Mouse (Mus musculus) WW6 (cell line): ENCODE data around the gene A830018L16Rik.
A peak's percentile ranks its signal among the peaks of the same experiment; 100 is the strongest.
"Not testable (repeated sequence)": the region's sequence is repeated elsewhere in the genome, so short reads cannot be mapped to it uniquely, and the experiment has no call there.

ENCODE experiments used
- DNase-seq: peaks from one replicate; pipeline ENCODE4 v3.0.0-alpha.2; 2013; ENCODE audit warnings: low read depth, low spot score

Gene A830018L16Rik

DNA sequence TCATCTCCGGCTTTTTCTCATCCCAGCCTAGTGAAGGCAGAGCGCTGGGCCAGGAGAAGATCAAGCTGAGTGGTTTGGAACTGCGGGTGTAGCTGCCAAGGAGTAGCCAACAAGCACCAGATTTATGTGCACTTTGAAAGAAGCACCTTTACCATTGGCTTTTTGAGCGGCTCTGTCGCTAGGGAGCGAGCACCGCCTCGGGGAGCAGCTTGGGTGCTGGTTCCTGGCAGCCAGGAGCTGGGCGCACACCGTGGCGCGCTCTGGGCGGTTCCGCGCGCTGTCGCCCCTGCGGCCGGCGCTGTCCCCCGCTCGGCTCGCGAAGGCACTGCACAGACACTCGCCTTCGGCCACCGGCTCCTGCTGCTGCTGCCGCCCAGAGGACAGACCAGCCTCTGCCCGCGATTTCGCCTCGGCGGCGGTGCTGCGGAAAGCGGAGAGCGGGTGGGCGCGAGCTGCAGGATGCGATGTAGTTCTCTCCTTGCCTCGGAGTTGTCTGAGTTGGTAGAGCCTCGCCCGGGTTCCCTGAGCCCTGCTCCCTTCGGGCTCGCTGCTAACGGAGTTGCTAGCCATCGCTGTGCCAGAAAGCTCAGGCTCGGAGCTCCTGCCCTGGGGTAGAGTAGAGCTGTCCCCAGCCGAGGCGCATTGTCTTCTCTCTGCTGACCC is at the start of gene A830018L16Rik:
A830018L16Rik (plus strand) TSS at position 212 of the 663 bp plus-strand sequence.
- peak; percentile 69 for DNase-seq

DNA sequence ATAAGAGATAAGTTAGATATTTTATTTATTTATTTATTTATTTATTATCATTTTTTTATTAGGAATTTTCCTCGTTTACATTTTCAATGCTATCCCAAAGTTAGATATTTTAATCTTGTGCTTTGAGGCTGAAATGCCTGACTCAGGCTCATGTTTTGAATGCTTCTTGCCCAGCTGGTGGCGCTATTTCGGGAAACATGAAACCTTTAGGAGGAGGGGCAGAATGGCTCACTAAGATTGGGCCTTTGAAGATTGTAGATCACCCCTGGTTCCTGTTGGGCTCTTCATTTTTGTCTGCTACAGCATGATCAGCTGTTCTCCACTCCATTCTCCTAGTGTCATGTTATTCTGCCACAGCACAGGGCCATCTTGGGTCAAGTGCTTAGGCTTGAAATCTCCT is 28.1 kb upstream of the A830018L16Rik start:
- no peak for DNase-seq

DNA sequence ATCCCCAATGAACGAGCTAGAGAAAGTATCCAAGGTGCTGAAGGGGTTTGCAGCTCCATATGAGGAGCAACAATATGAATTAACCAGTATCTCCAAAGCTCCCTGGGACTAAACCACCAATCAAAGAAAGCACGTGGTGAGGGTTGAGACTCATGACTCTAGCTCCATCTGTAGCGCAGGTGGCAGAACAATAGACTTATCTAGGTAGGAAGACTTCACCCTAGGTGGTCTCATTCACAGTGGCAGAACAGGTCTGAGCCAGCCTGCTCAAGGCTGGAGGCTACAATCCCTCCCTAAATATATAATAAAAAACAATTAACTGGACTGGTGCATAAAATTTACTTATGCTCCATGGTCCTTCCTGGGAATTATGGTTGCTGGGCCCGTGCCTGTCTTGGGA is 18.5 kb upstream of the A830018L16Rik start:
- DNase-seq, result peak; percentile 20

DNA sequence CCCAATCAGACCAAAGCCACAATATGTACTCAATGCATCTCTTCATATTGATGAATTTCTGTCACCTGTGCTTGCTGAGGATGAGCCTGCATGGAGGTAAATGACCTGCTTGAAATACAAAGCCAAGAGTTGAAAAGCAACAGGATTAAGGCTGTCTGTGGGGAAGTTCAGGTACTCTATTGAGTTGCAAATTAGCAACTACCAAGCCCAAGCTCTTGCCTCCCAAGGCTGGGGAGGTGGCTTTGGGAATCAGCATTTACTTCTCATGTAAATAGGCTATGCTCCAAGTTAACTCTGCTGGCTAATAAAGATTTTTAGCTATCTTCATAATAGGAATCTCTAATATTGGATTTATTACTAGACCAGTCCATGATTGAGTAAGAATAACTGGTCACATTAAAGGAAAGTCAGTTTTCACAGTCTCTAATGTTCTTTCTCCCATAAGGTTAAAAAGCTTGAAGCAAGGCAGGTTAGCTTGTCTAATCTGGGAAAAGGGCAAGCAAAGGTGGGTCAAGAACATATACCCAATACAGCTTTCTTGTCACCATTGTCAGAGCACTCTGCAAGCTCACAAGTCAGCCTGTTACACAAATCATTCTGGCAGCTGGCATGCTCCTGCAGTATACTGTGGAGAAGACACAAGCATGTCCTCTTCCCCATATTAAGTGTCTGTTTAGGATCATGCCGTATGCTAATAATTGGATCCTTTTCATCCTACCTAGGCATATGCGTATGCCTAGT is 17.7 kb upstream of the A830018L16Rik start:
- peak; percentile 29 for DNase-seq

DNA sequence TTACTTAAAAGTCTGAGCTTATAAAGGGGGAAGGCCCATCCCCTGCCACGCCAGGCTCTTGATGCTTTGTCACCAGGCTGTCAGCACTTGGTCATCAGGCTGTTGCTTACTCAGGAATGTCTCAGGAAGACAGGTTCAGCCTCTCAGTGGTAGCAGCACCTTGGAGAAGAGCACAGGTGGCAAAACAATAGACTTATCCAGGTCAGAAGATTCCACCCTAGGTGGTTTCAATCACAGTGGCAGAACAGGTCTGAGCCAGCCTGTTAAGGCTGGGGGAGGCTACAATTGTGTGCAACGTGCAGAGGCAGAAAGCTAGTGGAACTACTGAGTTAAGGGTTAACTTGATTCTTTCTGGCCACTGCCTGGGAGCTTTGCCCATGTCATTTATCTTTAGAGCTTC is 12.7 kb upstream of the A830018L16Rik start:
- no peak for DNase-seq

DNA sequence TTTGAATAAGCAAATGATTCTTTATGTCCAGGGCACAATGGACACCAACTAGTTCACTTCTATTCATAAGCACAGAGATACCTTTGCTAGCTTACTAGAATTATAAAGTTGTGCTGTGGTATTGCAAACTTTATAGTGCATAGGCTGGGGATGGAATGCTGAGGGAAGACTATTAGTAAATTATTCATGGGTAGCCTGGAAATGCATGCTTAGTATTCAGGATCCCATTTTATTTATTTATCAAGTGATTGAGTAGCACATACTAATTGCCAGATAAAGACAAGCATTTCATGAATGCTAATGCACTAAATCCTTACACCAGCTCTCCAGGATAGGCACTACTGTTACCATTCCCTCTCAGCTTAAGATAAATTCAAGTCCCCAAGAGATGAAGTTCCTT is 8.4 kb upstream of the A830018L16Rik start:
- no peak for DNase-seq

DNA sequence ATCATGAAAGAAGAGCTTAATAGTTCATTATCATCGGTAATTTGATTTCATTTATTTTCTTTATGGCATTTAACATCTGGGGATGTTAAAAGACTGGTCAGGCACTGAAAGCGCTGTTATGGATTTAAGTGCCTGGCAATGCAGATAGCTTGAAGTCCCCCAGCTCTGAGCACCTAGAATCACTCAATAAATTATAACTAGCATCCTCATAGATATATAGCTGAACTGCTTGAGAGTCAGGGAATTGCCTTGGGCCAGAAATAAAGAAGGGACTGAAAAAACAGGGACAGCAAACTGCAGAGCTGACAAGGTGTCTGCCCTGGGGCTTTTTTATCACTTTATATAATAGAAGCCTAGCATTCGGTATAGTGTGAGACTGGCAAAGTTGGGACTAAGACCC is 7.9 kb upstream of the A830018L16Rik start:
- no peak for DNase-seq

DNA sequence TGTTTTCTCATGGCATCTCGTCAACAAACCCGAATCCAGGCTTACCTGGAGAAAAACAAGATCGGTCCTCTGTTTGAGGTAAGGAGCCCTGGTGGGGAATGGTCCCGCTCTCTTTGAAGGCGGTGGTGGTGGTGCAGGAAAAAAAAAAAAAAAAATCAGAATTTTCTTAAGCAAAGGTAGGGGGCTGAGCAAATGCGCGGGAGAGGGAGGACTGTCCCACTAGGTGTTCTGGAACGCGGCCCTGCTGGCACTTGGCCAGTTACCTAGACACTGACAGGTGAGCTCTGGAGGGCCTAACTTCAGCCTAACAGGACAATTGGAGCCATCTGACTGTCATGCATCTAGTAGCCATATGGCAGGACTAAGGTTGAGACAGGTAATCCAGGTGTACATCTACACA is 655 bp downstream of the A830018L16Rik start:
- no peak for DNase-seq

DNA sequence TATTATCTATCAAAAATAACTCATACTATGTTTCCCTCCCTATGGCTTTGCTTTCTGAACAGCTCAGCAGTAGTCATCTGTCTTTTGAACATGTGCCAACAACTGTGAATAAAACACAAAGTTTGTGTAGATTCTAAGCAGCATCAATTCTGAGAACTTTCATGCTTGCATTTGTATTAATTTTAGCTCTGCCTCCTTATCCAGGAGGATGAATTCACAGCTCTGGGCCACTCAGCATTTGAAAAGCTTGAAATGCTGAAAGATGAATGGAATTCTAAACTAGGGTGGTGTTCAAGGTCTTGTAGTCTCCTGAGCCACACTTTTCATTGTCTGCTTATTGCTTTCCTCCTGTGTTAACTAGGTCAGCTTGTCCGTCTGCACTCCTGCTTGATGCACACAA is 13.4 kb downstream of the A830018L16Rik start:
- DNase-seq, result no peak

DNA sequence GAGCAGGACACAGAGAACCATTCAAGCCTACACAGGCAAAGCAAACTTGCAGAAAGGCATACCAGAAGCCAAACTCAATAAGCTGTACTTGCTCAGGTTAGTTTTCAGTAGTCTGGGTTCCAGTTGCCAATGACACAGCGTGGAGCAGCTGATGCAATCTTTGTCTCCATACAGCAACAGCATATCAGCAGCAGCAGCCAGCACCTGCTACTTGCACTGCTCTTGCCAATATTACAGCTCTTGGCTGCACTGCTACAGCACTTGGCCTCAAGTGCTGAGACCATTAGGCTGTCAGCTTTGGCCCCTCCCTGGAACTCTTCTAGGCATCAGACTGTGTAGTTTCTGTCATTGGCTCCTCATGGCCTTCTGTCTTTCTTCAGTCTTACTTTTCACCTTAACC is 44.4 kb downstream of the A830018L16Rik start:
- DNase-seq, result no peak

DNA sequence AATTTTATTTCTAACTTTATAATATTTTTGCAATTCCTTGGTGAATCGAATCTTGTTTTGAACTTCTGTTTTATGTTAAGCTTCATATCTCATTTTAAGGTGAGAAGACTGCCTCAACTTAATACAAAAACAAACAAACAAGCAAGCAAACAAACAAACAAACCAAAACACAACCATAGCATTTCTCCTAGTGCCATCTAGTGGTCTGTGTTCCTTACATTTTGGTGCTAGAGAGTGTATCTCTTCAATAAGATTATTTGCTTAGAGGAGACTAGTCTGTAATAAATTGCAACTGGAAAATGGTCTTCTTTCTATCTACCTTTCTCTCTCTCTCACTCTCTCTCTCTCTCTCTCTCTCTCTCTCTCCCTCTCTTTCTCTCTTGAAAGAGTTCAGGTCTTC is 52.4 kb downstream of the A830018L16Rik start:
- no peak for DNase-seq

DNA sequence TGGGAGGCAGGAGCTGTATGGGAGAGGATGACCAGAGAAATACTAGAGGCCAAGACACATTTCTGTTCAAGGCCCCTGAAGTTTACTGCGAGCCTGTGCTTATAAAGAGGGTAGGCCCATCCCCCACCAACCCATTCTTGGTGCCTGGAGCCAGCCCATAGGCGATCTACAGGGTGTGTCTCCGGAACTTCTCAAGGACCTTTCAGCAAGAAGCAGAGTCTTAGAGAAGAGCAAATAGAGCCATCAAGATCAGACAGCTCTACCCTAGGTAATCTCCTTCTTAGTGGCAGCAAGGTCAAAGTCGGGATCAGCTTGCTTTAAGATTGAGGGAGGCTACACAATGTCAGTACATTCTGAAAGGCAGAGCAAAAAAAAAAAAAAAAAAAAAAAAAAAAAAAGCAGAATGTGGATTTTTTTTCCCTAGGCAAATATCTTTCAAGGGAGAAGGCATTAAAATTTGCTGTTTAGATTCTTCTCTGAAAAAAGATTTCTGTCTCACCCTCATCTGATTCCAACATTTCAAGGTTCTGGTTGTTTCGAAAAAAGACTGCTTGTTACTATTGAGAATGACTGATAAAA is 53.2 kb downstream of the A830018L16Rik start:
- DNase-seq, result peak; percentile 72

DNA sequence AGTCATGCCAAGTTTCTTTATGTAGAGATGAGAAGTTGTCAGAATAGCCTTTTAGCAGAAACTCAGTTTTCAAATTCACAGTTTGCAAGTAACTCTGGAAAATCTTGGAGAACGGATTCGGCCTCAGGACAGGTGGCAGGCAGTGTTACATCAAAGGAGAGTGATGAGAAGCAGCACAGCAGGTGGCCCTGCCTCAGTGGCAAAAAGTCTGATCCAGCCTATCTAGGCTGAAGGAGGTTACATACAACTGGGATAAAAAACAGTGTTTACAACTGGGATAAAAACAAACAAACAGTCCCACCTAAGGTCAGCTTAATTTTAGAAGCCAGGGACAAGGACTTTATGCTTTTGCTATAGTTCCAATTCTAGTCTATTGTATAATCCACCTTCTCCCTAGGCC is 79.0 kb downstream of the A830018L16Rik start:
- no peak for DNase-seq

DNA sequence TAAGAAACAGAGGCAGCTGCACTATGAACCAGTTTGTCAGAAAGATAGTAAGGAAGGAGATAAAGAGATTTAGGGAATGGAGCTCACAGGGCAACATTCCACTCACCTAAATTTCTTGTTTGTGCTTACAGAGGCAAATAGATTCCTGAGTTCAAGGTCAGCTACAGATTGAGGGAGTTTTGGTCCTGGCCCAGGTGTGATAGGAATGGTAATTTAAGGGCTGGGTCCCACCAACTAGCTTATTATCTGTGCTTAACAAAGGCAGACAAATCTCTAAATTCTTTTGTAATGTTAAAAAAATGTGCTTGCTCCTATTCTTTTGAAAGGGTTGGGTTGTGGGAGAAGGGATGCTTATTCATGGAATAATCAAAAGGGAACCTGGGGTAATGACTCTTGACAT is 87.7 kb downstream of the A830018L16Rik start:
- peak; percentile 34 for DNase-seq

DNA sequence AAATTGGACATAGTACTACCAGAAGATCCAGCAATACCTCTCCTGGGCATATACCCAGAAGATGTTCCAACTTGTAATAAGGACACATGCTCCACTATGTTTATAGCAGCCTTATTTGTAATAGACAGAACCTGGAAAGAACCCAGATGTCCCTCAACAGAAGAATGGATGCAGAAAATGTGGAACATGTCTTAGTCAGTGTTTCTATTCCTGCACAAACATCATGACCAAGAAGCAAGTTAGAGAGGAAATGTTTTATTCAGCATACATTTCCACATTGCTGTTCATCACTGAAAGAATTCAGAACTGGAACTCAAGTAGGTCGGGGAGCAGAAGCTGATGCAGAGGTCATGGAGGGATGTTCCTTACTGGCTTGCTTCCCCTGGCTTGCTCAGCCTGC is 135.9 kb downstream of the A830018L16Rik start:
- not testable (repeated sequence) for DNase-seq

DNA sequence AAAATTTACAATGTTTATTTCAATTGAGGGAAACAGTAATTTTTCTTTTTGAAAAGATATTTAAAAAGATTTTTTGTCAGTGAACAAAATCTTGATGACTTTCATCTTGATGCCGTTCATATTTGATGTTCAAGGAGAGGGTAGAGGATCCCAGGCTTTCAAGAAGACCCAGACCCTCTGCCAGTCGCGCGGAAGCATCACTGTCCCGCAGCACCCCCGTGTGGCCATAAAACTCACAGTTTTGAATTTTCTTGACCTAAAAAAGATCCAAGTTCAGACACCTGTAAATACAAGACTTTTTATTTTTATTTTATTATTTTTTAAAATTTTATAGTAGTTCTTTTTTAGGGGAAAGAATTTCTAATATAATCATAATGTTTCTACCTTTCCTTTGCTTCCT is 151.4 kb downstream of the A830018L16Rik start:
- no peak for DNase-seq

DNA sequence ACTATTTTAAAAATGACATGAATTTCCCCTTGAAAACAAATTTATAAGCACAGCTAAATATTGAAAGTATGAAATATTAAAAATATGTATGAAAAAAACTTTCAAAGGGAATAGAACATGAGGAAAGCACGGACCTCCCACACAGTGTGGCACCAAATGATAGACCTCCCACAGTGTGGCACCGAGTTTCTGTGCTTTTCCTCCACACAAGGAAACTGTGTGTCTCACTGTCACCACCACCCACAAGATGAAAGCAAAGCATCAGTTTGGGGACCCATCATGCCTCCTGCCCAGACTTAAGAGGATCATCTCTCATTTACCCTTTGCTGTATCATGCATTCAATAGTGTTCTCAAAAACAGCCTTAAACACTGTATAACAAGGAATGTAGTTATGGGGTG is 152.8 kb downstream of the A830018L16Rik start:
- DNase-seq, result no peak

DNA sequence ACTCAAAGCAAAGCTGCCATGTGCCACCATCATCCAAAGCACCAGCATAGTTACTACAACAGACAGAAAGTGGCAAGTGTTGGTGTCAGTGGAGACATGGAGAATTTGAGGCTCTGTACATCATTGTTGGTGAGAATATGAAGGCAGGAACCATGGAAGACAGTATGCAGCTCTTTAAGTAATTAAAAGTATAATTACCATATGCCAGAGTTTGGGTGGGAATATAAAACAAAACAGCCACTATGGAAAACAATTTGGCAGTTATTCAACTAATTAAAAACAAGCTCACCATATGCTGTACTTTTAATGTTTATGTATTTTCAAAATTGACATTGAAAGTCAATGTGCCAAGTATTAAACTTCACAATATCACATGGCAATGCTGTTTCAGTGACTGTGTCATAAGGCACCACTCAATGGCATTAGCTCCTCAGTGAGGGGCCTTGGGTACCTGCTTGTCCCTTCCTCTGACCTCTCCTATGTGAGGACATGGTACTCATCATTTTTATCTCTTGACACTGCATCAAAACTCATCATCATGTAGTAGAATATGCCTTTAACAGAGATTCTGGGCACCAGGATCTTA is 153.5 kb downstream of the A830018L16Rik start:
- no peak for DNase-seq

DNA sequence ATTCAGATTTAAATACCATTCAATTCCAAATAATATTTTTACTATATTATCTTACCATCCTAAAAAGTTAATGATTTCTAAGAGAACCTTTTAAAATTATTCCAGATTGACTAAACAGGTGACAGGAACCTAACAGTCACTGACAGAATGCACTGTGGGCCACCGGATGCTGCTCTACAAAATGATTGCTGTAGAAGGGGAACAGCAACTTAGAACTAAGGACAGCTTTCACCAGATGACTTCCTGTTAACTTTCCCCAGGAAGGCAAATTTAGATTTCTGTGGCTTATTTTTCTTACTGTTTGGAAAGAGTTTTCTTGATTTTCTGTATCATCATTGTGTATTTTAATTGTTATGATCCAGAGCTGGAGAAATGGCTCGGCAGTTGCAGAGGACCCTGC is 156.4 kb downstream of the A830018L16Rik start:
- DNase-seq, result no peak

DNA sequence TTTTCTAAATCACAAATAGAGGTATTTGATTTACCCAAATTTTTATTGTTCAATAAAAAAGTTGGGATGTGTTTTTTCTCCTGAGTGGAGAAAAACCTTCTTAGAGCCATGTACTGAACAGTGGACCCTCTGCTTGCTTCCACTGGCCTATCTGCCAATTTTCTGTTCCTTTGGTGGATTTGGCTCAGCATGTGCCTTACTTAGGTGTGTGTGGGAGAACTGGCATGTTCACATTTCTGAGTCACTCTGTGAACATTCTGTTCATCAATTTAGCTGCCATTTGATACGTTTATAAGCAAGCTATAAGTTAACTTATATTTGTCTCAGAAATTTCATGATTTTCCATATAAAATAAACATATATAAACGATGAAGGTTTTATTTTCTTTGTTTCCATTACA is 159.6 kb downstream of the A830018L16Rik start:
- no peak for DNase-seq

DNA sequence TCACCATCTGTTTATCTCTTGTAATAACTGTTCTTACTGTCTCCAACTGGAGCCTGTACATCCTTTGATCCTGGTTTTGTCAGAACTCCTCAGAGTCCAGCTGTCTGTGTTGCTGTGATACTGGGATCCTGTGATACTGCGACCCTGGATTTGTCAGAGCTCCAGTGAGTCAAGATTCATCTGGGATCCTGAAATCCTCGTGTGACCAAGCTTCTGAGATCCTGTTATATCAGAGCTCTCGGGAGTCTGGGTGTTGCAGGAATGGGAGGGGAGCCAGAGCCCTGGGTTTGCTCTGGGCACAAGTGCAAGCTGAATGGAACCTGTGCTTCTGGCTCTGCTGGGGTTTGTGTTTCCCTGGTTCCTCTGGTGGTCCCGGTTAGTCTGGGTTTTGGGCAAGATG is 166.1 kb downstream of the A830018L16Rik start:
- DNase-seq, result no peak

DNA sequence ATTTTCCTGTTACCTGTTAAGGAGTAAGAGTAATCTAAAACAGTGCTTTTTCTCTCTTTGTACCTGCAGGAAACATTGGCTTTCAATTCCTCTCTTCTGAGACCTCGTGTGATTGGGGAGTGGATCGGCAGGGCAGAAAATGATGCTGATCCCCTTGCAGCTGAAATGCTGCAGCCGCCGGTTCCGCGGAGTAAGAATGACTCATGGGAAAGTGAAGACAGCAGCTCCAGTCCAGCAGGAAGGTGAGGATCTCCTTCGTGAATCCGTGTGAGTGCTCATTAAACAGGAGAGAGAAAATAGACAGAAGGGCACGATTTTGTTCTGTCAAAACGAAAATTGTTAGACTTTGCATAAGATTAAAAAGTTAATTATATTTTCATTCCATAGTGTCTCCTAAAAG is 174.4 kb downstream of the A830018L16Rik start:
- no peak for DNase-seq

DNA sequence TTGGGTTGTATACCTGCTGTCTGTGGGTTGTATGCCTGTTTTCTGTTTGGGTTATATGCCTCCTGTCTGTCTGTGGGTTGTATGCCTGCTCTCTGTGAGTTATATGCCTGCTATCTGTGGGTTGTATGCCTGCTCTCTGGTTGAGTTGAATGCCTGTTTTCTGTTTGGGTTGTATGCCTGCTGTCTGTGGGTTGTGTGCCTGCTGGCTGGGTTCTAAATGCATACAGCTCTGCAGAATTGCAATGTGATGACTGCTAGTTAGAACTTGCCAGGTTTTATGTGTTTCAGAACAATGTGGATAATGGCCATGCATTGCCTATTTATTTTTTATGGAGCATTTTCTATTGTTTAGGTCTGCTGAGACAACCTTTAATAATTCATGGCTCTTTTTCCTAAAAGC is 236.2 kb downstream of the A830018L16Rik start:
- no peak for DNase-seq
